Mouse (Mus musculus) lung, postnatal 0 days (tissue): Measurements from ENCODE around the gene Arap1.

Source experiments
- CTCF ChIP-seq: IDR thresholded peaks from 2 replicates; pipeline ENCODE4 v1.5.1; 2016; ENCODE audit warnings: antibody characterized with exemption, mild to moderate bottlenecking
- EP300 ChIP-seq: IDR thresholded peaks from 2 replicates; pipeline ENCODE4 v1.6.1; 2016; ENCODE audit warnings: antibody characterized with exemption, mild to moderate bottlenecking, control low read depth

GRCm38 (mm10) chr7:101320399-101321217 lies 27.3 kb upstream of the Arap1 start:
- TF ChIP-seq CTCF (no peak), EP300 (no peak)
